Mouse (Mus musculus): ENCODE measurements at regions not wholly inside any gene's neighbourhood (a gene's known extent, or its start where the extent isn't known, plus 50 kb on each side); places are given as distances from the start of the nearest gene placed in this dataset.

DNA sequence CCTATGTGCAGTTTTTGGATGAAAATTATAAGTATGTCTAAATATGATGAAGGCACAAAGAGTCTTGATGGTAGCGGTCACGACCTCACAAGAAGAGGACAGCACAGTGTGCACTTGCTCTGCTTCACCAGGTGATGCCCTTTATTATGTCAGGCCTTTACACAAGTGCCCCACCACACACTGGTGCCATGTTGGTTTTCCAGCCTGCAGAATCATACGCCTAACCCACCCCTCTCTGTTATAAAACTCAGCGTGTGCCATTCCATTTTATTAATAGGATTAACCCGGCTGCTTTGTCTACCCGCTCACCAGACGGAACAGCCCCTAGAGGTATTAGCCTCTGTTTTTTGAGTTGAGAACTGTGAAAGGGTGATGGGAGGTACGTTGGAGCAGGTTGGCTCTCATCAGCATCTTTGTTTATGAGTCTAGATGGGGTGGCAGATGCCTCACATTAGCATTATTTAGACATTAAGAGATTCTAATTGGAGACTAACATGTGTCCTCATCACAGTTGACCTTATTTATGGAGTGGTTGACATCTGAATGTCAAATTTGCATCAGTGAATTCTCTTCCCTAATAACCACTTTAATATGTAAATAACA lies 108.3 kb upstream of the Agbl1 start:
- TF ChIP-seq CTCF (IDR thresholded peaks at IDR 0.05; ENCODE audit: extremely low read depth, insufficient read depth, low read length) (no peak), POLR2A (IDR thresholded peaks at IDR 0.05; ENCODE audit: extremely low read depth, insufficient read depth, low read length) (no peak)
- H3K4me1 ChIP-seq (ENCODE audit: control insufficient read depth, insufficient read depth, low read length): no peaks in the 10 kb centered on the region
- no peak overlapping the region for H3K4me3 ChIP-seq (ENCODE audit: insufficient read depth, low read length)
- H3K27ac ChIP-seq (ENCODE audit: insufficient read depth, low read length): no peak overlapping the region

DNA sequence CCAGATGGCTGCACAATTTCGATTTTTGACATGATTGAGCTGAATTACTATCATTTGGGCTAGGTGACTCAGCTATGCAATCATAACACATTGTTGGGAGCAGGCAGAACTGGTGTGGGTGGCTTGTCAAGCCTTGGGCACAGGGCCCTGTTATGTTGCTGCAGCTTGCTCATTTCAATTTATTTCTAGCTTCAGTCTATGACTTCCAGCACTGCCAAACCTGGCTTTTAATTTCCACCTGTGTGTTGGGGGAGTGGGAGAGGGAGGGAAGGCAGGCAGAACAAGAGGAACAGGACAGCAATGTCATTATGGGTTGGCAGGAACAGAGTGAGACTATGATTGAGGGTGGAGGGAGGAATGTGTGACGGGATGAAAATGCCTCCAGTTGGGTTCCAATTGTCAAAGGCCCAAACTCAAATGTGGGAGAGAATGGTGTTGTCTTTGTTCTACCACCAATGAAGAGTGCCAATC lies 102.0 kb upstream of the Agbl1 start:
- Histone ChIP-seq H3K4me1 (ENCODE audit: control insufficient read depth, insufficient read depth, low read length) (peaks cover 3% of the 10 kb centered on the region; the same call in 1 of the 2 replicates), H3K27ac (ENCODE audit: insufficient read depth, low read length) (peak overlapping the region; percentile 68; the same call in 1 of the 2 replicates), H3K4me3 (ENCODE audit: insufficient read depth, low read length) (no peak overlapping the region)
- TF ChIP-seq CTCF (IDR thresholded peaks at IDR 0.05; ENCODE audit: extremely low read depth, insufficient read depth, low read length): no peak
- no peak for TF ChIP-seq POLR2A (IDR thresholded peaks at IDR 0.05; ENCODE audit: extremely low read depth, insufficient read depth, low read length)

DNA sequence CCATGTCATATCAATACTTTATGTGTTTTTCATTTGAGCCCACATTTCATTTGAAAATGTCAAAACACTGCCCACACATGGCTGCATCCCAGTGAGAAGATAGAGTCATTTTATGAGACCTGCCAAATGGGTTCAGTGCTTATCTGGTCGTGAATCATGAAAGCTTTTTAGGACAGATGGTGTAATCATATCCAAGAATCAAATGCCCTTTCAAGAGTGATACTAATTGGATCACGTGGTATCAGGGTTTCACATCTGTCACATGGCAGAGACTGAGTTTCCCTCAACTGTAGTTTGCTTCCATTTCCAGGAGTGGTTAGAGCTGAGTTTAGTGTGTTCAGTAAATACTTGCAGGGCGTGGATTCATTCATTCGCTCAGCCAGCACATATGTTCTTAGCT lies 87.2 kb upstream of the Agbl1 start:
- Histone ChIP-seq H3K4me3 (ENCODE audit: insufficient read depth, low read length) (no peak overlapping the region), H3K27ac (ENCODE audit: insufficient read depth, low read length) (no peak overlapping the region), H3K4me1 (ENCODE audit: control insufficient read depth, insufficient read depth, low read length) (no peaks in the 10 kb centered on the region)
- no peak for TF ChIP-seq POLR2A (IDR thresholded peaks at IDR 0.05; ENCODE audit: extremely low read depth, insufficient read depth, low read length)
- TF ChIP-seq CTCF (IDR thresholded peaks at IDR 0.05; ENCODE audit: extremely low read depth, insufficient read depth, low read length): no peak

DNA sequence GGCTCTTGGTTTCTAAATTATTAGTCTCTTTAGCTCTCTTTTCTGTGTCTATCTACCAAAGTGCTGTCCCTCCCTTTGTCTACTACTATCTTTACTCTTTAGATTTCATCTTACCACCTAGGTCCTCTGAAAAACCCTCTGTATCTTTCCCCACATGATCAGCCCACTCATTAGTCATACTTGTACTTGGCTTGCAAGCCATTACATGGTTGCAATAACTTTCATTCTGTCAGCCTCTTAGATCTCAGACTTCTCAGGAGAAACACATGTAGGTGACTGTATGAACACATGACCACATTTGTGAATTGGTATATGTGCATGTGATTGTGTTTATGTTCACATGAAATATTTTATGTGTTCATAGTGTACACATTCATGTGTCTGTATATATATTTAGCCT lies 83.3 kb upstream of the Agbl1 start:
- no peaks in the 10 kb centered on the region for H3K4me1 ChIP-seq (ENCODE audit: control insufficient read depth, insufficient read depth, low read length)
- no peak overlapping the region for H3K27ac ChIP-seq (ENCODE audit: insufficient read depth, low read length)
- H3K4me3 ChIP-seq (ENCODE audit: insufficient read depth, low read length): no peak overlapping the region
- TF ChIP-seq CTCF (IDR thresholded peaks at IDR 0.05; ENCODE audit: extremely low read depth, insufficient read depth, low read length) (no peak), POLR2A (IDR thresholded peaks at IDR 0.05; ENCODE audit: extremely low read depth, insufficient read depth, low read length) (no peak)

DNA sequence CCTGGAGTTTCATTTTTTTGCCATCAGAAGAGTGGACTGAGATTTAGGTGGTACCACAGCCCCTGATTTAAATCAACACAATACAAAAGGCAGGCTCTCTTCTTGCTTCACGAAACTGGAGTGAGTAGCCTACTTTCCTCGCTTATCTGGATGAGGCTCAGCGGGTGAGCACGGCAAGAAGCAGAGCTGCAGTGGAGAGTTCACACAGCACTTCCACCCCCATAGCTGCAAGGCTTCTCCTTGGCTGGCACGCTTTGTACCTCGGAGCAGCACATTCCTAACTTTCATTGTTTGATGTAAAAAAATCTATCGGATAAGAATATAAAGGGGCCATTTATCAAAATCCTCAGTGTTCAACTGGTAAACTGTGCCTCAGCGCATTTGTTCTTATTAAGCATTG lies 72.8 kb upstream of the Agbl1 start:
- no peak overlapping the region for H3K4me3 ChIP-seq (ENCODE audit: insufficient read depth, low read length)
- H3K27ac ChIP-seq (ENCODE audit: insufficient read depth, low read length): no peak overlapping the region
- H3K4me1 ChIP-seq (ENCODE audit: control insufficient read depth, insufficient read depth, low read length): no peaks in the 10 kb centered on the region
- TF ChIP-seq CTCF (IDR thresholded peaks at IDR 0.05; ENCODE audit: extremely low read depth, insufficient read depth, low read length) (no peak), POLR2A (IDR thresholded peaks at IDR 0.05; ENCODE audit: extremely low read depth, insufficient read depth, low read length) (no peak)

DNA sequence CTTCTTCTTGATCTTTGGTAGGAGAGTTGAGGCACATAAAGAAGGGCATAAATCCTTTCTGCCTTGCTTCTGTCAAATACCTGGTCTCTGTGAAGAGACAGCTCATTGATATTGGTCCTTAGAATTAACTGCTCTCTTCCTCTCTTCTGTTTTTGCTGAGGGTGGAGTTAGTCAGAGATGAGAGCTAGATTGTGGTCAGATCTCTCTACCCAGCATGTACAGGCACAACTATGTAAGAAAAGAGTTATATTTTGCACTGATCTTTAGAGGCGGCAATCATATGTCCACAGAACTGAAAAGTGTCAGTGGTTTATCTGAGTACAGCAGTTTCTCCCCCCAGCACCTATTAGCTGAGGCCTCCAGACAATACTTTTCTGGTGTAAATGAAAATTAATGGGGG lies 65.5 kb upstream of the Agbl1 start:
- TF ChIP-seq POLR2A (IDR thresholded peaks at IDR 0.05; ENCODE audit: extremely low read depth, insufficient read depth, low read length) (no peak), CTCF (IDR thresholded peaks at IDR 0.05; ENCODE audit: extremely low read depth, insufficient read depth, low read length) (no peak)
- Histone ChIP-seq H3K4me1 (ENCODE audit: control insufficient read depth, insufficient read depth, low read length) (no peaks in the 10 kb centered on the region), H3K4me3 (ENCODE audit: insufficient read depth, low read length) (no peak overlapping the region), H3K27ac (ENCODE audit: insufficient read depth, low read length) (no peak overlapping the region)

DNA sequence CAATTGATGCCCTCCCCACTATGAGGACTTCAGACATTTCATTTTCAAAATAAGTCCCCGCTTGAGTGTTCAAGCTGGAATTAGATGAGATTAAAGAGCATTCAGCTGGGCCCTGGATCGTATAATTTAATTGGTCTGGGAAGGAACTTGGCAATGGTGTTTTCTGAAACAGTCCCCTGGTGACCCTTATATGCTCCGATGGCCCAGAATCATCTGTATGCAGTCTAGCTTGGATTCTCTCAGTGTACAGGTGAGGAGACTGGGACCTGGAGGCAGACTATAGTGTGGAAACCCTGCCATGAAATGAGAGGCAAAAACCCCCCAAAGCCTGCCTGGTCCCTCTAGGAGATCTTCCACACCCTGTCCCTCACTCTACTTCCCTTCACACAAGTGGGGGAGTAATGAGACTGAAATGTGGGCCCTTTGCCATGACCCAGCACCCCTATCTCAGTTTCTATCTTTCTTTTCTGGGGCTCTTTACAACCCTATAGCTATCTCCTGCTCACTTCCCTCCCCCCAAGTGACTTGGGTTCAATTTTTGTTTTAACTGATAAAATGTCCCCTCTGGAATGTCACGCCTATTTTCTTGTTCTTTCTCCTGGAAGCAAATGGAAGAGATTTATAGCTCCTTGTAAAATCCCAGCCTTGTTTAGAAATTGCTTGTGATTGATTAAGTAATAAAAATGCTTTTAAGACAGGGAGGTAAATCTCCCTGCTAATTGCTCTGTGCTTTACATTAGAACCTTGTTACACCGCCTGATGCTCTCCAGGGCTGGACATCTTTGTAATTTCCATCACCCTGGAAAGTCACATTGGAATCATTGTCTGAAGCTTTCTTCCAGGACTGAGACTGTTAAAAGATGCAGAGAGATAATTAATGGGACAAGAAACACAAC lies 64.7 kb upstream of the Agbl1 start:
- TF ChIP-seq POLR2A (IDR thresholded peaks at IDR 0.05; ENCODE audit: extremely low read depth, insufficient read depth, low read length) (no peak), CTCF (IDR thresholded peaks at IDR 0.05; ENCODE audit: extremely low read depth, insufficient read depth, low read length) (no peak)
- H3K4me1 ChIP-seq (ENCODE audit: control insufficient read depth, insufficient read depth, low read length): no peaks in the 10 kb centered on the region
- H3K4me3 ChIP-seq (ENCODE audit: insufficient read depth, low read length): no peak overlapping the region
- H3K27ac ChIP-seq (ENCODE audit: insufficient read depth, low read length): no peak overlapping the region

DNA sequence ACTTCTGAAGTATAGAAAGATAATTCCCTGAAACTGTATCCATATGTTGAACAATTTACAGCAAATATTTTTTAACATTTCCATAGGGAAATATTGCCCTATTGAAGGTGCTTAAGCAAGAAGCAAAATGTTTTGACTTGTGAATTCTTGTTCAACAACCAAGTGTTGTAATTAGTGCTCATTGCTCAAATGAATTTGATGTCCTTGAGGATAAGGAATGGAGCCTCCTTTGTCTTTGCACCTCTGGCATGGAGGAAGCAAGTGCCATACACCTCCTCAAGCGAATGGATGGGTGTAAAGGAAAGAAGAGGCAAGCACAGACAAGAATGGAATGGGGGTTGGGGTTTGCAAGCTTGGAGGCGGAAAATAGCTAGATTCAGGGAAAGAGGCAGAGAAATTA lies 59.2 kb upstream of the Agbl1 start:
- H3K4me1 ChIP-seq (ENCODE audit: control insufficient read depth, insufficient read depth, low read length): no peaks in the 10 kb centered on the region
- H3K4me3 ChIP-seq (ENCODE audit: insufficient read depth, low read length): no peak overlapping the region
- no peak for TF ChIP-seq POLR2A (IDR thresholded peaks at IDR 0.05; ENCODE audit: extremely low read depth, insufficient read depth, low read length)
- no peak for TF ChIP-seq CTCF (IDR thresholded peaks at IDR 0.05; ENCODE audit: extremely low read depth, insufficient read depth, low read length)
- no peak overlapping the region for H3K27ac ChIP-seq (ENCODE audit: insufficient read depth, low read length)

DNA sequence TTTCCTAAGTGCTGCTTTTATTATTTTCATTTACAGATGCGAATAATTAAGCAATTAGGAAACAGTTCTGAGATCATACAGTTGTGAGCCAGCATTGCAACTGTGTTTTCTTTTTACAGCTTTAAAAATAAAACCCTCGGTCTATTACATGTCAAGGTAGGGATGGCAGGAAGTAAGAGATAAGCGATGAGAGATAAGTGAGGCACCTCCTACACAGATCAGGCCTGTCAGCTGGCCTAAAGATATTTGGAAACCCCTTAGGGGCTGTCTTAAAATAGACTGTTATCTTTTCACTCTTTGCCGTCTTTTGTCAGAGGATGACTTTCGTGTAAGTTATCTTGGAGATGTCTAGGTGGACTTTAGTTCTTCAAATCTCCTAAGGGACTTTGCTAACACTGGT lies 53.5 kb upstream of the Agbl1 start:
- H3K4me1 ChIP-seq (ENCODE audit: control insufficient read depth, insufficient read depth, low read length): no peaks in the 10 kb centered on the region
- no peak for TF ChIP-seq CTCF (IDR thresholded peaks at IDR 0.05; ENCODE audit: extremely low read depth, insufficient read depth, low read length)
- no peak for TF ChIP-seq POLR2A (IDR thresholded peaks at IDR 0.05; ENCODE audit: extremely low read depth, insufficient read depth, low read length)
- H3K27ac ChIP-seq (ENCODE audit: insufficient read depth, low read length): no peak overlapping the region
- H3K4me3 ChIP-seq (ENCODE audit: insufficient read depth, low read length): no peak overlapping the region

DNA sequence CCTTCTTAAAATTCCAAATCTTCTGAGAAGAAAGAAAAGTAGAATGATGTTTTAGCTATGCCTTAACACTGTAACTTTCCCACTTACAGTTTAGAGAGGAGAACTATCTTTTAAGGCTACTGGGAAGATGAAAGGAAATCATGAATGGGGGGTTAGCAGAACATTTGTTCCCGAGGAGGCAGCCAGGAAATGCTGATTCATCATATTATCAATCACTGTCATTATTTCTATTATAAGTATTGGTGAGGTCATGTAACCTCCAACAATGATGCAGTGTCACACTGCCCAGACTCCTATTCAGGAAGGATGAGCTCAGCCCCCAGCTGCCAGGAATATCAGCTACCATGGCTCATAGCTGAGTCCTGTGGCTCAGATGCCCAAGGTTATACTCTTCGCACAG lies 52.3 kb upstream of the Agbl1 start:
- no peak overlapping the region for H3K4me3 ChIP-seq (ENCODE audit: insufficient read depth, low read length)
- H3K4me1 ChIP-seq (ENCODE audit: control insufficient read depth, insufficient read depth, low read length): no peaks in the 10 kb centered on the region
- TF ChIP-seq CTCF (IDR thresholded peaks at IDR 0.05; ENCODE audit: extremely low read depth, insufficient read depth, low read length): no peak
- no peak for TF ChIP-seq POLR2A (IDR thresholded peaks at IDR 0.05; ENCODE audit: extremely low read depth, insufficient read depth, low read length)
- H3K27ac ChIP-seq (ENCODE audit: insufficient read depth, low read length): no peak overlapping the region
